Mouse (Mus musculus) C2C12 (cell line): ENCODE data around the gene Peli2.

Experiments
- CEBPB ChIP-seq: IDR thresholded peaks from one replicate; pipeline ENCODE4 v1.6.1; 2011; ENCODE audit warnings: low read depth, mild to moderate bottlenecking, control low read depth, moderate library complexity
- CTCF ChIP-seq: IDR thresholded peaks from one replicate; pipeline ENCODE4 v1.5.1; 2011; ENCODE audit not compliant: control insufficient read depth, insufficient read depth, insufficient read length
- MAX ChIP-seq: IDR thresholded peaks from one replicate; pipeline ENCODE4 v1.6.1; 2011; ENCODE audit warnings: mild to moderate bottlenecking, control low read depth
- MYOD1 ChIP-seq: IDR thresholded peaks from one replicate; pipeline ENCODE4 v1.6.1; 2011; ENCODE audit warnings: low read depth; ENCODE audit not compliant: control insufficient read depth, insufficient read length
- USF1 ChIP-seq: IDR thresholded peaks from one replicate; pipeline ENCODE4 v1.6.1; 2011; ENCODE audit warnings: low read depth, mild to moderate bottlenecking, control low read depth, moderate library complexity

DNA sequence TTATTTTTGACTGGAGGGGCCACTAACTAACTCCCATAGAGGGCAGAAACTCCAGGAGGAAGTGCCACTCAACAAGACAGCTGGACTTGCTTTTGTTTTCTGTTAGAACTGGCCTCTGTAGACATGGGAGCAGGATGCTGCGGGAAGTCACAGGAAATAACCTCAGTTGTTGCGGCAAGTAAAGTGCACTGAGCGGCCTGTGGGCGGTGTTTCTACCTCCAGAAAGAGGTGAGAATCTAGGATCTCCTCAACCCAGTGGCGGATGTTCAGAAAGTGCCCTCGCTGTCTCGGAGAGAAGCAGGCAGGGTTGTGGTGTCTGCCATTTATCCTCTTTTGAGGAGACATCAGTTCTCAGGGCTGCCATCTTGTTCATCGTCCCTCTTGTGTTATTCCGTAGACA, 183.2 kb downstream of the Peli2 start:
- TF ChIP-seq MYOD1 (no peak), CTCF (no peak), USF1 (no peak), MAX (no peak), CEBPB (no peak)
